Mouse (Mus musculus) spleen, adult 2 months (tissue): ENCODE results near the gene Dhx9. TPM values are rescaled to one million over a fixed set of nuclear protein-coding genes. Genes with fewer than 3 reads are reported as not detected.

ENCODE experiments used
- DNase-seq, 2 experiments: peaks; one replicate each; pipeline versions ENCODE4 v3.0.0 to v3.0.0-alpha.2; 2012 to 2021; ENCODE audit warnings: low spot score in 2 of 2, low read depth in 1 of 2
- H3K27ac ChIP-seq: fragments of 200-500 bp; 2 replicates; pipeline ENCODE4 v1.5.1; 2012; ENCODE audit warnings: low read length, inconsistent platforms; ENCODE audit not compliant: insufficient read depth
- H3K27me3 ChIP-seq: fragments of 200-500 bp; 2 replicates; pipeline ENCODE4 v1.6.1; 2012; ENCODE audit warnings: mild to moderate bottlenecking, moderate library complexity, low read length, inconsistent platforms; ENCODE audit not compliant: control insufficient read depth, insufficient read depth
- H3K36me3 ChIP-seq: fragments of 200-500 bp; 2 replicates; pipeline ENCODE4 v1.6.1; 2012; ENCODE audit warnings: mild to moderate bottlenecking, low read length, inconsistent platforms; ENCODE audit not compliant: control insufficient read depth, insufficient read depth
- H3K4me1 ChIP-seq: fragments of 200-500 bp; 2 replicates; pipeline ENCODE4 v1.6.1; 2011; ENCODE audit warnings: inconsistent platforms; ENCODE audit not compliant: control insufficient read depth, insufficient read depth, insufficient read length
- H3K4me3 ChIP-seq: fragments of 200-500 bp; 2 replicates; pipeline ENCODE4 v1.5.1; 2011; ENCODE audit warnings: mild to moderate bottlenecking, inconsistent platforms; ENCODE audit not compliant: insufficient read depth, insufficient read length; ENCODE audit errors: extremely low read depth
- CTCF ChIP-seq: fragments of 200-500 bp; IDR thresholded peaks from 2 replicates; pipeline ENCODE4 v1.5.1; 2011; ENCODE audit warnings: mild to moderate bottlenecking, inconsistent platforms; ENCODE audit not compliant: insufficient read depth, insufficient read length, insufficient replicate concordance; ENCODE audit errors: extremely low read depth
- POLR2A ChIP-seq: fragments of 200-500 bp; IDR thresholded peaks from 2 replicates; pipeline ENCODE4 v1.6.1; 2011; ENCODE audit warnings: low read depth, low read length, inconsistent platforms
- WGBS: fragments of 180-500 bp; shearing (Covaris S2); methylation state at CpG from one replicate; pipeline ENCODE4 v1.1.7; 2018; 5-methylcytosine and 5-hydroxymethylcytosine counted together
- polyA plus RNA-seq: library from polyadenylated mRNA; depleted of rRNA; stranded (reverse); fragments of >200 nt; gene quantifications from 2 replicates; pipeline ENCODE4 v1.2.3, GENCODE M21; 2012

Gene Dhx9
- polyA plus RNA-seq, 1 experiment: 10.9 TPM

GRCm38 (mm10) chr1:153493931-153494330 lies 6.5 kb upstream of the Dhx9 start:
- TF ChIP-seq CTCF (no peak), POLR2A (no peak)
- Histone ChIP-seq H3K4me1 (peaks cover 11% of the 10 kb centered on the region; the same call in 1 of the 2 replicates), H3K27ac (no peak overlapping the region), H3K27me3 (no peaks in the 10 kb centered on the region), H3K36me3 (no peaks in the 10 kb centered on the region), H3K4me3 (no peak overlapping the region)
- no peak for DNase-seq
- 78% methylated on average over 6 of the region's 6 CpGs for WGBS

- H3K36me3 ChIP-seq: no peaks in the 10 kb centered on the region
- no peak overlapping the region for H3K4me3 ChIP-seq
- no peak for DNase-seq
- H3K27me3 ChIP-seq: no peaks in the 10 kb centered on the region
- peaks cover 15% of the 10 kb centered on the region; the same call in 1 of the 2 replicates for H3K4me1 ChIP-seq
- 82% methylated on average over 4 of the region's 4 CpGs for WGBS
- no peak for TF ChIP-seq CTCF
- TF ChIP-seq POLR2A: no peak
- H3K27ac ChIP-seq: no peak overlapping the region
Measured at GRCm38 (mm10) chr1:153493338-153493737, 5.9 kb upstream of the Dhx9 start.

- TF ChIP-seq CTCF: no peak
- TF ChIP-seq POLR2A: no peak
- Histone ChIP-seq H3K4me3 (no peak overlapping the region), H3K27me3 (no peaks in the 10 kb centered on the region), H3K27ac (peak overlapping the region; percentile 64), H3K4me1 (peaks cover 18% of the 10 kb centered on the region; the same call in 1 of the 2 replicates), H3K36me3 (no peaks in the 10 kb centered on the region)
- WGBS: 47% methylated on average over 1 of the region's 1 CpGs
- peak in 1 of 2 experiments; percentile 26 for DNase-seq
Measured at GRCm38 (mm10) chr1:153491822-153492221, 4.4 kb upstream of the Dhx9 start.

GRCm38 (mm10) chr1:153491345-153491744 lies 3.9 kb upstream of the Dhx9 start:
- H3K27ac ChIP-seq: peak overlapping the region; percentile 65
- no peak for DNase-seq
- no peak overlapping the region for H3K4me3 ChIP-seq
- WGBS: 96% methylated on average over 2 of the region's 2 CpGs
- no peaks in the 10 kb centered on the region for H3K36me3 ChIP-seq
- H3K27me3 ChIP-seq: no peaks in the 10 kb centered on the region
- peaks cover 18% of the 10 kb centered on the region; the same call in 1 of the 2 replicates for H3K4me1 ChIP-seq
- TF ChIP-seq POLR2A (no peak), CTCF (no peak)

- DNase-seq: no peak
- H3K36me3 ChIP-seq: no peaks in the 10 kb centered on the region
- TF ChIP-seq POLR2A (no peak), CTCF (no peak)
- H3K4me3 ChIP-seq: no peak overlapping the region
- H3K27ac ChIP-seq: peak overlapping the region; percentile 68
- no peaks in the 10 kb centered on the region for H3K27me3 ChIP-seq
- H3K4me1 ChIP-seq: peaks cover 24% of the 10 kb centered on the region
- 79% methylated on average over 4 of the region's 4 CpGs for WGBS
Measured at GRCm38 (mm10) chr1:153489963-153490362, 2.5 kb upstream of the Dhx9 start.

- Histone ChIP-seq H3K27ac (peak overlapping the region; percentile 68; the same call in 1 of the 2 replicates), H3K27me3 (no peaks in the 10 kb centered on the region), H3K4me1 (peaks cover 24% of the 10 kb centered on the region), H3K36me3 (no peaks in the 10 kb centered on the region), H3K4me3 (no peak overlapping the region)
- no peak for DNase-seq
- no peak for TF ChIP-seq POLR2A
- no peak for TF ChIP-seq CTCF
- WGBS: 17% methylated on average over 2 of the region's 2 CpGs
Measured at GRCm38 (mm10) chr1:153489540-153489939, 2.1 kb upstream of the Dhx9 start.

- Histone ChIP-seq H3K36me3 (no peaks in the 10 kb centered on the region), H3K27ac (peak overlapping the region; percentile 56), H3K27me3 (no peaks in the 10 kb centered on the region), H3K4me1 (peaks cover 24% of the 10 kb centered on the region), H3K4me3 (no peak overlapping the region)
- WGBS: 9% methylated on average over 7 of the region's 7 CpGs
- no peak for TF ChIP-seq POLR2A
- peak; percentile 43; the same call in 1 of the 2 replicates for TF ChIP-seq CTCF
- DNase-seq: peak; percentile 74 to 80
Measured at GRCm38 (mm10) chr1:153489132-153489531, 1.7 kb upstream of the Dhx9 start.
